Mouse (Mus musculus): ENCODE results near the gene Pdf. TPM values are rescaled to one million over a fixed set of nuclear protein-coding genes. Genes with fewer than 3 reads are reported as not detected.
"Not testable (repeated sequence)": the region's sequence is repeated elsewhere in the genome, so short reads cannot be mapped to it uniquely, and the experiment has no call there.

Gene Pdf
- total RNA-seq, 2 experiments from 2014 or later: 22.5 to 23.2 TPM

DNA sequence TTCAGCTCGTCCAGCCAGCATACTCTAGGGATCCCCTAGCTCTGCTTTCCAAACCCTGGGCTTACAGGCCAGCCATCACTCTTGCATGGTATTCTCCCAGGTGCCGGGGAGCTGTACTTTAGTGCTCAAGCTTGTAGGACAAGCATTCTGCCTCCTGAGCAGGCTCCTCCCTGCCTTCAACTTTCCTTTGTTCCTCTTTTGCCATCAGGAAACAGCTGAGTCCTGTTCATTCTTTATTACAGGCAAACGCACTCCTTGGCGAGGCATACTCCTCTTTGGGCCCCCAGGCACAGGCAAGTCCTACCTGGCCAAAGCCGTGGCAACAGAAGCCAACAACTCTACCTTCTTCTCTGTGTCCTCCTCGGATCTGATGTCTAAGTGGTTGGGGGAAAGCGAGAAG lies 7.8 kb downstream of the Pdf start:
- no peak for DNase-seq
- intact Hi-C loops (cut with DNase I): no loop called here

DNA sequence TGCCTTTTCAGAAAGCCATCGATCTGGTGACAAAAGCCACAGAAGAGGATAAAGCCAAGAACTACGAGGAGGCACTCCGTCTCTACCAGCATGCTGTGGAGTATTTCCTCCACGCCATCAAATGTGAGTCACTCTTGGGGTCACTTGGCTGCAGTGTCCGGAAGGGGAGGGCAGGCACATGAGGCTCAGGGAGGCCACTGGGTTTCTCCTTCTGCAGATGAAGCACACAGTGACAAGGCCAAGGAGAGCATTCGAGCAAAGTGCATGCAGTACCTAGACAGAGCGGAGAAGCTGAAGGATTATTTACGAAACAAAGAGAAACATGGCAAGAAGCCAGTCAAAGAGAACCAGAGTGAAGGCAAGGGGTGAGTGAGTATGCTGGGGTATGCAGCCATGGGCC lies 11.8 kb downstream of the Pdf start:
- intact Hi-C loops (cut with DNase I): no loop called here
- no peak for DNase-seq

DNA sequence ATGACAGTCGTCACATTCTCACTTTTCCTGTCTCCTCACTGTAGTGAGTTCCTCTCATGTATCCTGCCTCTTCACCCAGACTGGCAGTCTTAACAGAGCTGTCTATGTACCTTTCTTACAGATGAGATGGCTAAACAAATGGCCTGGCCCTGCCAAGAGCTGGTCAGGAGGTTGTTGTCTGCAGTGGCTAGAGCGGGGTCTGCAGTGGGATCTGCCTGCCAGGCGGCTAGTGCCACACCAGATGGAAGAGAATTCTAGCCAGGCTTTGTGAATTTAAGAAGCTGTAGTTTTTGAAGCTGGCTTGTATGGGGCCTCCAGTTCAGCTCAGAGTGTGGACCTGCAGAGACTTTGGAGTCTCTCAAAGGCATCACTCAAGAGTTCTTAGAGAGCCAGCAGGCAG lies 12.8 kb downstream of the Pdf start:
- DNase-seq: peak; percentile 11
- intact Hi-C loops (cut with DNase I): no loop called here

DNA sequence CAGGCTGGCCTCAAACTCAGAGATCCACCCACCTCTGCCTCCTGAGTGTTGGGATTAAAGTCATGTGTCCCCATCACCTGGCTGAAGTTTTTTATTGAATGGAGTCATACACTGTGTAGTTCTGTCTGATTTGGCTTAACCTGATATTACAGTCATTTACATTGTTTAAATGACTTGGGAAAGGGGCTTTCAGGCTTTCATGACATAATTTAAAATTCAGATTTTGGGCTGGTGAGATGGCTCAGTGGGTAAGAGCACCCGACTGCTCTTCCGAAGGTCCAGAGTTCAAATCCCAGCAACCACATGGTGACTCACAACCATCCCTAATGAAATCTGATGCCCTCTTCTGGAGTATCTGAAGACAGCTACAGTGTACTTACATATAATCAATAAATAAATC lies 14.8 kb downstream of the Pdf start:
- DNase-seq; intact Hi-C loops (cut with DNase I): not testable (repeated sequence)

DNA sequence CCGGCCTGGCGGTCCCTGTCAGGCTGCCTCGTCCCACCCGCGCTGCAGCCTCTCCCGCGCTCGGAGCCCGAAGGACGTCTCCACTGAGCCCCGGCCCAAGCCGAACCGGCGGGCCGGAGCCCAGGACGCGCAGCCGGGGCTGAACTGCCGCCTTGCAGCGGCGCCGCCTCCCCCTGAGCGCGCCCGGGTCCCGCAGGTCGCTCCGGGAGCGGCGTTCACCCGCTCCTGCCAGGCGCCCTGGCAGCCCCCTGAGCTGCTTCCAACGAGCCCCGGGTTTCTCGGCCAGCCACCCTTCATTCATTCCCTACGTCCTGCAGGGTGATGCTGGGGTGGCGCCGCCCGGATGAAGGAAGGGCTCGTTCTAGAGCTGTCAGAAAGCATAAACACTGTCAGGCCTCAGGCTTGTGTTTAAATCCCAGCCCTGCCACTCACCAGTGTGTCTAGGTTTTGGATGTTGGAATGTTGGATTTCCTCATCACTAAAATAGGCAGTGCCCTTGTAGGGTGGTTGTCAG lies 16.8 kb downstream of the Pdf start:
- intact Hi-C loops (cut with DNase I): no loop called here

DNA sequence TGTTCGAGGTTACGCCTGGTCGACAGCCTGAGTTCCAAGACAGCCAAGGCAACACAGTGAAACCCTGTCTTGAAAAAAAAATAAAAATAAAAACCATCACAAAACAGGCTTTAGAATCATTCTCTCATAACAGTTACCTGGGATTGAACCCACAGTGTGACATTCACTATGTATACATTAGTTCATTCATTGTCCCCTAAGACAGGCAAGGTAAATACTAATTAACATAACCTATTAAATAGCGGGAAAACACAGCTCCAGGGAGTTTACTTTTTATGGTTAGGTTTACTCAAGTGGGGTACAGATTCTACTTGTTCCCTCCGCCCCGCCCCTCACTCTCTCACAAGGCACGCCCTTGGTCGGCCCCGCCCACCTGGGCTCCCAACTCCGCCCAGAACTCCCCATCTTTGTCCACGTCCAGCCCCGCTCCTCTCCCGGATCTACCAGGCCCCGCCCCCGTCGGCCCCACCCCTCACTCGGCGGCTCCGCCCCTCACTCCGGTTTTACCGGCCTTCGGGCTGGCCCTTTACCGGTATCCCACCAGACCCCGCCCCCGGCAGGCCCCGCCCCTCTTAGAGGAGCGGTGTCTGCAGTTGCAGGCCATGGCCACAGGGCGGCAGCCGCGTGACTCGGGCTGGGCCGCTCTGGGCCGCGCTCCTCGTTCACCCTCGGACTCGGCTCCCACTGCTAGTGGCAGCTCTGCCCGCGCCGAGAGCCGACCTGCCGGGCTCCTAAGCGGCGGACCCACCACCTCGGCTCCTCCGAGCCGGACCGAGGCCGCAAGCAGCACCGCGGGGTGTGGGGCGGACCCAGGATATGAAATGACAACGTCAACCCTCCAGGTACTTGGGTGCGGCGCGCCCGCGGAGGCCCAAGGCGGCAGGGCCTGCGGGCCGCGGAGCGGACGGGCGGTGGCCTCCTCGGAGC lies 17.5 kb downstream of the Pdf start, which contains the start of gene Vps4a:
Gene Vps4a (plus strand): TSS at position 573 of the 927 bp plus-strand sequence.
- peak; percentile 97 for DNase-seq
- intact Hi-C loops (cut with DNase I): no loop called here

More for the DNA sequence above, 16.8 kb downstream of the Pdf start:
- no peak for DNase-seq

DNA sequence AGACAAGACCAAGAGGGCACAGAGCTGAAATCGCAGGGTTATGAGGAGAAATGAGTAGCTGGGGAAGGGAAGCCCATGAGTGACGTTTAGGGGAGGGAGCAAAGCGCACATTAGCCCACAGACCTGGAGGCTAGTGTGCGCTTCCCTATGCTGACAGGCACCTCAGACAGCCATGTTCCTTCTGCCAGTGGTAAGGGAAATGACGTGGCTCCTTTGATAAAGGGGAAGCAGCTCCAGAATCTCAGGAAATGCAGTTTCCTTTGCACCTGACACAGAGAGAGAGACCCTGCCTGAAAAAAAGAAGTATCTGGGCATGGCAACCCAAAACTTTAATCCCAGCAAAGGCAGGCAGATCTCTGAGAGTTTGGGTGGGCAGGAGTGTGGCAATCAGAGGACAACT lies 18.4 kb downstream of the Pdf start:
- no peak for DNase-seq
- intact Hi-C loops (cut with DNase I): no loop called here

DNA sequence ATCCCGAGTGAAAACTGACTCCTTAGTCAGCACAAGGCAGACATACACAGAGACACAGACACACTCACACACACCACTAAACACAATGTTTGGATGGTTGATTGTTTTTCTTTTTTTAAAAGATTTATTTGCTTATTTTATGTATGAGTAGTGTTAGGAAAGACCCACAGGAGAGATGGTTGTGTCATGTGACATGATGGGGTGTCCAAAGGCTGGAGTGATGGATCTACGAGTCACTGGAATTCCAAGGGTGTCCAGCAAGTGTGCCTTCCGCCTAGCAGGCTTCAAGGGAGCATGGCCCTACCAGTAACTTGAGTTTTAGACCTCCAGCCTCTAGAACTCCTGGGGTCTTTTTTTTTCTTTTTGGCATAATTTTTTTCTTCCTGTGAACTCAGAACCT lies 19.1 kb downstream of the Pdf start:
- no peak for DNase-seq
- intact Hi-C loops (cut with DNase I): no loop called here

DNA sequence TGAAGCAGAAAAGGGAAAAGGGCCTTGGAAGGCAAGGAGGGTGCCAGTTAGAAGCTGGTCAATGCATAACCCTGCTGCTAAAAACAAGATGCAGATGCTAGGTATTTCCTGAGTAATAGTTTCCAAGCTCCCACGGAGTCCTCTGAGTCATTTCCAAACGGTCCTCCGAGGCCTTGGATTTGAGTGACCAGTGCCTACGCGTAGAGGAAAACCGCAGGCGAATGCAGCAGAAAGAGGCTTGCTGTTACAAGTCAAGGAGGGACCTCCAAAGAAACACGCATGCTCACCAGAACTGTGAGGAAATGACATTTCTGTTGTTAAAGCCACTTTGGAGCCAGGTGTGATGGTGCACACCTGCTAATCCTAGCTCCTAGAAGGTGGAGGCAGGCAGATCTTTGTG lies 24.9 kb downstream of the Pdf start:
- intact Hi-C loops (cut with DNase I): no loop called here
- no peak for DNase-seq

DNA sequence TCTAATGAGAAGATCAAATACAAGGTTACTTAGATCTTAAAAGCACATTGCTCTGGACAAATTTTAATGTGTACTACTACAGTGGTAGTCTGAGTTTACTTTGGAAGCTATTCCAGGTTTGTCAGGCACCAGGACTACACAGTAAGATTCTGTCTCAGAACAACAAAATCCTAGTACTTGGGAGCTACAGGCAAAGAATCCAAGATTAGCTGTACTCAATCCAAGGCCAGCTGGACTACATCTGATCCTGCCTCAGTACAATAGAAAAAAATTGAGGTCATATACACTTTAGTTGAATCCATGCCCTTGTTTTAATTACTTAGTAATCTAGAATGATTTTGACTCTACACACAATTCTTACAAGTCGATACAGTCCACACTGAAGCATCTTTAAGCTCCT lies 33.5 kb downstream of the Pdf start:
- intact Hi-C loops (cut with DNase I): no loop called here

DNA sequence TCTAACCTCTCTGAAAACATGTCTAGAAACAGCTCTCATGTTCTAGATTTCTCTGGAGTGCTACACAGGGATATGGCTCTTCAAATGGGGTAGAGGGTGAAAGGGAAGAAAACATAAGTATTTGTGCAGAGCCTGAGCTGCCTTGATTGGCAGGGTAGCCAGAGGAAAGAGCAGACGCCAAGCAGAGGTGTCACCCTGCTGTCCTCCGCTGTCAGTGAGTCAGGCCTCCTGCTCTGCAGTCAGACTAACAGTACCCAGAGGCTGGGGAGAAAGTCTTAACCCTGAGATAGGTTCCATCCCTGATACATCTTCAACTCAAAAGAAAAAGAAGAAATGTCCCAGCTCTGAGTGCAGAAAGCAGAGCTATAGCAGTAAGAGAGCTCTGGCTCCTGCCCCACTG lies 35.7 kb downstream of the Pdf start:
- DNase-seq: no peak
- intact Hi-C loops (cut with DNase I): no loop called here

More for the DNA sequence above, 33.5 kb downstream of the Pdf start:
- no peak for DNase-seq

DNA sequence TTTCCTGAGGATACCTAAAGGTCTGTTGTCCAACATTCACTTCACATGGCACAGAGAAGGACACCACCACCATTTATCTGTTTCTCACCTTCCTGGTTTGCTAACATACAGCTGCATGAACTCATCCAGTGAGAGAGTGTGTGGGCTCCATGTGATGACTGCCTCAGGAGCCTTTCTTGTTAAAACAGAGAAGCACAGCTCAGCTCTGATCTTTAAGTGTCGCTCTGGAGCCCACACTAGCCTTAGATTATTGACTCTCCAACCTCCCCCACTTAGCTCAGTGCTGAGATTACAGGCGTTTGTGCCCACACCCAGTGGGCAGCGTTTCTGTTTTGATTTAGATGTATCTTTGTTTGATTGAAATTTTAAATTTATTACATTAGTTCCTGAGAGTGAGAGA lies 40.6 kb downstream of the Pdf start:
- intact Hi-C loops (cut with DNase I): no loop called here
- DNase-seq: no peak

DNA sequence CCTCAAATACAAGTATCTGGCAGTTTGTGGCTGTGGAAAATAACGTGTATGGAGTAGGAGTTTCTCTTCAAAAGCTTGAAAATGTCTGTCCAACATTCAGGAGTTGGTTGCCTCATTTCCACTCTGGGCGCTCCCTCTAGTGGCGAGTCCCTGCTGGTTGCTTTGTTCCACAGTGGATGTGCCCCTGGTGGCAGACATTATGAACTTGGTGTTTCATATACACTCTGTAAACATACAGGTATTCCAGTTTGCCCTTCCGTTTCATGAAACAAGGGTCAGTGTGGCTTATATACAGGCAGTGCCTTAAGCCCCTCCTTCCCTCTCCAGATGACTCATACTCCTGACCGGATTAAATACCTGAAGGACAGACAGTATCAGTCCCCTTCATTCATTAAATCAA lies 45.9 kb downstream of the Pdf start:
- peak; percentile 93 for DNase-seq
- intact Hi-C loops (cut with DNase I): no loop called here

DNA sequence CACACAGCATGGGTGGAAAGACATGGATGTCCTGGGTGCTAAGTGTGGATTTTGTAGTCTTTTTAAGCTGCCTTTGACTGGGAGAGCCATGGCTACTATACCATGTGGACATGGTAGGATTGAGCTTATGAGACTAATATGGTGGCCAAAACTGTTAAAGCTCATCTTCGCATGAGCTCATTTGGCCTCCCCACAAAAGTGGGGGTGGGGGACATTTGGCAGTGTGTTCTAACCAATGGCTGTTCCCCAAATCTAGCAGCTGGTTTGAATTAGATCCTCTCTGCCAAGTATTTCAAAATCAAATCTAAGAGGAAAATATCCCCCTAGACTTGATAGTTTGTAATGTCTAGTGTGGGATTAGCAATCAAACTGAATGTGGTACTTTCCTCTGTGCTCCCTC lies 49.3 kb downstream of the Pdf start:
- intact Hi-C loops (cut with DNase I): loop anchor here (5.0 kb wide), 1 partner anchor 72 kb away; no protein-coding TSS in a partner anchor
- peak; percentile 18 for DNase-seq

DNA sequence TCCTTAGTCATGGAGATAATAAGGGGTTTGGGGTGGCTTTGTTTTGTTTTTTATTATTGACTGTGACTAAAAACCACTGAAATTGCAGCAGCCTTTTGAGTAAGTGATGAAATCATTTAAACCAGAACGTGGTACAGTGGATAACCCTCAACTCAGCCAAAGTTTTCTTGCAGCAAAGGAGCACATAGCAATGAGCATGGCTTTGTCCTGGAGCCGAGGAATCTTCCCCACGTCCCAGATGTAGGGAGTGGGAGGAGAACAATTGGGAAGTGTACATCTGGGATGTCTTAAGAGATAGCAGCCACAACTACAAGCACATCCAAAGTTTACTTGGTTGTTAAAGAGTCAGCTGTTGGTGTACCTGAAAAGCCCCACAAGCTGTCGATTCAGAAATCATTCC lies 51.0 kb downstream of the Pdf start:
- intact Hi-C loops (cut with DNase I): loop anchor here (5.0 kb wide), 1 partner anchor 70 kb away; no protein-coding TSS in a partner anchor

DNA sequence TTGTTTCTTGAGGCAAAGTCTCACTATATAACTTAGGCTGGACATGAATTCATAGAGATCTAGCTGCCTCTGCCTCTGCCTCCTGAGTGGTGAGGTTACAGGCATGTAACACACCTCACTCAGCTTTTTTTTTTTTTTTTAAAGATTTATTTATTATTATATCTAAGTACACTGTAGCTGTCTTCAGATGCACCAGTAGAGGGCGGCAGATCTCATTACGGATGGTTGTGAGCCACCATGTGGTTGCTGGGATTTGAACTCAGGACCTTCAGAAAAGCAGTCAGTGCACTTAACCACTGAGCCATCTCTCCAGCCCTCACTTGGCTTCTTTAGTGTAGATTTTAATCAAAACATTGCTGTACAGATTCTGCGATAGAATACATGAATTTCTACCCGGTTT lies 52.1 kb downstream of the Pdf start:
- not testable (repeated sequence) for DNase-seq

More for the DNA sequence above, 51.0 kb downstream of the Pdf start:
- no peak for DNase-seq

More for the DNA sequence above, 52.1 kb downstream of the Pdf start:
- intact Hi-C loops (cut with DNase I): loop anchor here (5.0 kb wide), 1 partner anchor 69 kb away; no protein-coding TSS in a partner anchor

Small RNA genes within 50 kb of the gene (microRNA-seq; reads per million reads assigned to microRNA genes)
- gene Mir7075: 1.2 reads per million

Other genes starting within 250 kb of the Pdf start
- 10 to 100 TPM; 16.7 to 17.7 TPM for gene Has3, start 178.4 kb downstream of the Pdf start, total RNA-seq (2021)
- gene Utp4, start 155.0 kb downstream of the Pdf start, total RNA-seq (2021): 10 to 100 TPM; 30.0 to 30.2 TPM
- gene Sntb2, start 112.9 kb downstream of the Pdf start, total RNA-seq (2021): 1 to 10 TPM; 6.3 to 6.5 TPM
- gene Vps4a, start 17.4 kb downstream of the Pdf start, total RNA-seq (2021): 100 to 1,000 TPM; 137 to 143 TPM
- gene Cog8, start 8.1 kb upstream of the Pdf start, total RNA-seq (2021): 10 to 100 TPM; 21.3 to 22.8 TPM
- gene Nip7, start 8.3 kb upstream of the Pdf start, total RNA-seq (2021): 10 to 100 TPM; 52.1 to 64.6 TPM
- gene Tmed6, start 17.0 kb upstream of the Pdf start, total RNA-seq (2021): not detected
- 10 to 100 TPM; 43.9 to 47.2 TPM for gene Terf2, start 47.9 kb upstream of the Pdf start, total RNA-seq (2021)
- gene Cyb5b, start 102.0 kb upstream of the Pdf start, total RNA-seq (2021): 10 to 100 TPM; 98.3 to 99.8 TPM
- 10 to 100 TPM; 38.6 to 40.6 TPM for gene Nfat5, start 244.9 kb upstream of the Pdf start, total RNA-seq (2021)